Mouse (Mus musculus) pancreas, adult 10 weeks (tissue): ENCODE results near the gene Gm28576. TPM values are rescaled to one million over a fixed set of nuclear protein-coding genes. Genes with fewer than 3 reads are reported as not detected.

Experiments
- polyA plus RNA-seq: library from polyadenylated mRNA; stranded (reverse); fragments of 350-450 nt; fragmentation: Illumina TruSeq; extraction: RNeasy Lipid Tissue Mini Kit (QIAGEN cat#74804); gene quantifications from one replicate; pipeline ENCODE4 v1.2.3, GENCODE M21; 2015; ENCODE audit warnings: low read depth, low replicate concordance; ENCODE audit not compliant: insufficient read depth

Gm28576 gene
- polyA plus RNA-seq: not detected

DNA sequence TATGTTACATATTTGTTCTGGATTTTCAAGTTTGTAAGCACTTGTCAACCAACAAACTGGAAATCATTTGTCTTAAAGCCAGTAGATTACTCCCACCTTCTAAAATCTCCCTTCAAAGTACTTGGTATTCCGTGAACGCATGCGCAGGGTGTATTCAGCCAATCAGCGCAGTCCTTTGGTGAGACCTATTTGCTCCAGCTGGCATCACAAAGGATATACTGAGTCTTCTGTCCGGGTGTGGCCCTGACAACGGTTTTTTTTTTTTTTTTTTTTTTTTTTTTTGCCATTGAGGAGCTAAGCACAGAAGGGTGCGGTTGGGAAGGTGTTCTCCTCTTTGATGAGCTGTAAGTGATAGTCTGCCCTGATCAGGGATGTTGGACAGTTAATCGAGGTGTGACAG, at the start of gene Gm28576:
Gene Gm28576 (plus strand): TSS at position 301 of the 400 bp plus-strand sequence.

Other genes with a start within 250 kb of the Gm28576 start
- not detected for gene Gm20826, start 84.5 kb upstream of the Gm28576 start, polyA plus RNA-seq